Mouse (Mus musculus) cerebellum, adult 2 months (tissue): Measurements from ENCODE around the gene Adora1.
A peak's percentile ranks its signal among the peaks of the same experiment; 100 is the strongest.

Source experiments
- CTCF ChIP-seq: fragments of 200-500 bp; IDR thresholded peaks from 2 replicates; pipeline ENCODE4 v1.5.1; 2011; ENCODE audit warnings: low read depth, mild to moderate bottlenecking, control low read depth, low read length, moderate library complexity, borderline replicate concordance; ENCODE audit not compliant: insufficient read depth
- POLR2A ChIP-seq: fragments of 200-500 bp; IDR thresholded peaks from 2 replicates; pipeline ENCODE4 v1.6.1; 2011; ENCODE audit warnings: low read length, control low read depth, borderline replicate concordance; ENCODE audit not compliant: insufficient read depth

DNA sequence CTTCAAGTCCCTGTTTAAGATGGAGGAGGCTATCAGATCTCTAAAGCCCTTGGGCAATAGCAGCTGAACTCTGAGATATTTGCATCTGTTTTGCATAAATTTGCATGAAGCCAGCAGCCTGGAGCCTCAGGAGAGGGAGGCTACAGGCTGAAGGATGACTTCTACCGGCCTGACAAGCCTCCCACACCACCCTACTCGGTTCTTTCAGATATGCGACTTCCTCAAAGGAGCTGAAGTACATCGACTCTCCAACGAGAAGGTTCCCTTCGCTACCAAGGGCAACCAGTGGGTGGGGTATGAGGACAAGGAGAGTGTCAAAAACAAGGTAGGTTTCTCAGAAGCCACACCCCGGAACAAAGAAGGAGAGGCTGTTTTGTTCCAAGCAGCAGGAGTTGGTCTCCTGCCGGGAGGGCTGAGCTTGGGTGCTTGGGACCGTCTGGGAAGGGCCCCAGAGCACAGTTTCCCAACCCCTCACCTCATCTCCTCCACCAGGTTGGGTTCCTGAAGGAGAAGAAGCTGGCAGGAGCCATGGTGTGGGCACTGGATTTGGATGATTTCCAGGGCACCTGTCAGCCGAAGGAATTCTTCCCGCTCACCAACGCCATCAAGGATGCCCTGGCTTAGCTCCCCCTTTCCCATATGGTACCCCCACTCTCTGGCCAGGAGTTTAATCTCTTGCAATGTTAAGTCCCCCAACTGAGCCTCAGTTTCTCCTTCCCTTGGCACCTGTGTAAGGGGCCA is 46.1 kb downstream of the Adora1 start:
- no peak for TF ChIP-seq POLR2A
- peak; percentile 28; the same call in 1 of the 2 replicates for TF ChIP-seq CTCF
